ENCODE assay signal across 8 mouse cellular contexts in genomic region chr6:38297580-38298245, GRCm38 (mm10). TPM values are rescaled to one million over a fixed set of nuclear protein-coding genes. Genes with fewer than 3 reads are reported as not detected.
DNase-seq lines count a peak whose midpoint lies in the region; ATAC-seq and TF ChIP-seq lines count a peak whose summit lies in the region.

No protein-coding gene starts in this region.

- DNase-seq in lung, embryonic 14.5 days, result no peak
- DNase-seq in lung, postnatal 4 days, result no peak
- peak; percentile 47 for DNase-seq in limb, embryonic 10.5 days (ENCODE audit: low spot score)
- DNase-seq in adrenal gland, adult 2 months, result no peak
- no peak for DNase-seq in right cerebral cortex, postnatal 25 days
- no peak for DNase-seq in right cerebral cortex, postnatal 36 days (ENCODE audit: low spot score in 2 of 2)

- H3K4me3 ChIP-seq in lung, embryonic 14.5 days (ENCODE audit: low read depth, low read length), result peak overlapping the region; percentile 92
- H3K4me3 ChIP-seq in embryonic facial prominence, embryonic 15.5 days (replicated peaks), result peak overlapping the region; percentile 62
- peak overlapping the region; percentile 82 for H3K4me3 ChIP-seq in limb, embryonic 10.5 days
- peak overlapping the region; percentile 73 for H3K4me3 ChIP-seq in neural tube, embryonic 15.5 days (replicated peaks)

- no peak for TF ChIP-seq CTCF in lung, embryonic 14.5 days (IDR thresholded peaks at IDR 0.05; ENCODE audit: low read depth)

- 0 out of 2 replicates have a peak, but pooled peaks cover 4% of the 10 kb centered on the region for H3K4me1 ChIP-seq in lung, embryonic 14.5 days (ENCODE audit: insufficient read depth)
- H3K4me1 ChIP-seq in embryonic facial prominence, embryonic 15.5 days, result peaks cover 8% of the 10 kb centered on the region
- H3K4me1 ChIP-seq in limb, embryonic 10.5 days, result peaks cover 24% of the 10 kb centered on the region
- peaks cover 13% of the 10 kb centered on the region for H3K4me1 ChIP-seq in neural tube, embryonic 15.5 days

- peak overlapping the region; percentile 96 for H3K9ac ChIP-seq in lung, embryonic 14.5 days
- peak overlapping the region; percentile 79; the same call in 1 of the 2 replicates for H3K9ac ChIP-seq in embryonic facial prominence, embryonic 15.5 days
- H3K9ac ChIP-seq in neural tube, embryonic 15.5 days (replicated peaks), result peak overlapping the region; percentile 90

- H3K27me3 ChIP-seq in lung, embryonic 14.5 days (ENCODE audit: insufficient read depth, low read length), result no peaks in the 10 kb centered on the region
- H3K27me3 ChIP-seq in embryonic facial prominence, embryonic 15.5 days, result no peaks in the 10 kb centered on the region
- no peaks in the 10 kb centered on the region for H3K27me3 ChIP-seq in limb, embryonic 10.5 days (ENCODE audit: low read depth, poor library complexity, severe bottlenecking)
- H3K27me3 ChIP-seq in neural tube, embryonic 15.5 days (replicated peaks), result no peaks in the 10 kb centered on the region

- peaks cover 42% of the 10 kb centered on the region for H3K36me3 ChIP-seq in lung, embryonic 14.5 days (ENCODE audit: insufficient read depth)
- peaks cover 29% of the 10 kb centered on the region for H3K36me3 ChIP-seq in embryonic facial prominence, embryonic 15.5 days
- H3K36me3 ChIP-seq in limb, embryonic 10.5 days, result peaks cover 43% of the 10 kb centered on the region
- peaks cover 23% of the 10 kb centered on the region for H3K36me3 ChIP-seq in neural tube, embryonic 15.5 days

- peak overlapping the region; percentile 99 for H3K27ac ChIP-seq in lung, embryonic 14.5 days (ENCODE audit: low read depth)
- H3K27ac ChIP-seq in embryonic facial prominence, embryonic 15.5 days (replicated peaks), result peak overlapping the region; percentile 92
- H3K27ac ChIP-seq in limb, embryonic 10.5 days, result peak overlapping the region; percentile 99
- H3K27ac ChIP-seq in neural tube, embryonic 15.5 days (replicated peaks), result peak overlapping the region; percentile 95

- H3K4me2 ChIP-seq in lung, embryonic 14.5 days, result peak overlapping the region; percentile 83
- peak overlapping the region; percentile 66 for H3K4me2 ChIP-seq in embryonic facial prominence, embryonic 15.5 days (replicated peaks)
- peak overlapping the region; percentile 73 for H3K4me2 ChIP-seq in neural tube, embryonic 15.5 days

- no peaks in the 10 kb centered on the region for H3K9me3 ChIP-seq in lung, embryonic 14.5 days (ENCODE audit: low read depth, low read length)
- H3K9me3 ChIP-seq in embryonic facial prominence, embryonic 15.5 days (replicated peaks), result no peaks in the 10 kb centered on the region
- no peaks in the 10 kb centered on the region for H3K9me3 ChIP-seq in limb, embryonic 10.5 days (replicated peaks)
- no peaks in the 10 kb centered on the region for H3K9me3 ChIP-seq in neural tube, embryonic 15.5 days (replicated peaks)

- no peak for ATAC-seq in lung, embryonic 14.5 days (ENCODE audit: insufficient read depth)
- ATAC-seq in embryonic facial prominence, embryonic 15.5 days (ENCODE audit: insufficient number of reproducible peaks, low FRiP score, low TSS enrichment, low read depth), result no peak
- no peak for ATAC-seq in neural tube, embryonic 15.5 days (ENCODE audit: low FRiP score)

- WGBS in lung, embryonic 14.5 days, result 23% methylated on average over 12 of the region's 12 CpGs
- 31% methylated on average over 12 of the region's 12 CpGs for WGBS in embryonic facial prominence, embryonic 15.5 days
- WGBS in limb, embryonic 10.5 days, result 47% methylated on average over 12 of the region's 12 CpGs
- 36% methylated on average over 12 of the region's 12 CpGs for WGBS in neural tube, embryonic 15.5 days

RNA-seq across cellular contexts. Expression of gene Zc3hav1l, which starts 1.3 kb away (rescaled TPM):
- 14.2 and 14.4 TPM in 2 replicates for polyA plus RNA-seq in lung, embryonic 14.5 days (2014; fragmentation: Nextera tagmentation; extraction: Ambion mirVana)
- polyA plus RNA-seq in embryonic facial prominence, embryonic 15.5 days (2015; fragmentation: Nextera tagmentation; extraction: Ambion mirVana), result 9.0 and 10.4 TPM in 2 replicates
- 14.7 and 18.2 TPM in 2 replicates for polyA plus RNA-seq in limb, embryonic 10.5 days (2016; fragmentation: Nextera tagmentation; extraction: Ambion mirVana)
- 6.1 and 7.1 TPM in 2 replicates for polyA plus RNA-seq in neural tube, embryonic 15.5 days (2015; fragmentation: Nextera tagmentation; extraction: Ambion mirVana)
- 1 to 10 TPM; 2.2 to 3.1 TPM for total RNA-seq in adrenal gland, adult 2 months (2021)
- polyA plus RNA-seq in adrenal gland, adult 2 months (2012; rRNA removed), result 2.4 and 3.2 TPM in 2 replicates

RNA-seq across cellular contexts. Expression of gene D630045J12Rik, which starts 43.9 kb away (rescaled TPM):
- 5.9 and 6.2 TPM in 2 replicates for polyA plus RNA-seq in lung, embryonic 14.5 days (2014; fragmentation: Nextera tagmentation; extraction: Ambion mirVana)
- polyA plus RNA-seq in embryonic facial prominence, embryonic 15.5 days (2015; fragmentation: Nextera tagmentation; extraction: Ambion mirVana), result 5.1 and 6.2 TPM in 2 replicates
- 8.2 and 8.5 TPM in 2 replicates for polyA plus RNA-seq in limb, embryonic 10.5 days (2016; fragmentation: Nextera tagmentation; extraction: Ambion mirVana)
- 11.3 and 12.6 TPM in 2 replicates for polyA plus RNA-seq in neural tube, embryonic 15.5 days (2015; fragmentation: Nextera tagmentation; extraction: Ambion mirVana)
- total RNA-seq in adrenal gland, adult 2 months (2021), result 1 to 10 TPM; 2.9 to 4.5 TPM
- 3.2 and 4.1 TPM in 2 replicates for polyA plus RNA-seq in adrenal gland, adult 2 months (2012; rRNA removed)

RNA-seq across cellular contexts. Expression of gene Zc3hav1, which starts 56.7 kb away (rescaled TPM):
- 4.7 and 5.7 TPM in 2 replicates for polyA plus RNA-seq in lung, embryonic 14.5 days (2014; fragmentation: Nextera tagmentation; extraction: Ambion mirVana)
- polyA plus RNA-seq in embryonic facial prominence, embryonic 15.5 days (2015; fragmentation: Nextera tagmentation; extraction: Ambion mirVana), result 6.6 and 8.4 TPM in 2 replicates
- polyA plus RNA-seq in limb, embryonic 10.5 days (2016; fragmentation: Nextera tagmentation; extraction: Ambion mirVana), result 1.5 and 2.0 TPM in 2 replicates
- 1.4 and 5.8 TPM in 2 replicates for polyA plus RNA-seq in neural tube, embryonic 15.5 days (2015; fragmentation: Nextera tagmentation; extraction: Ambion mirVana)
- 10 to 100 TPM; 48.8 to 67.8 TPM for total RNA-seq in adrenal gland, adult 2 months (2021)
- polyA plus RNA-seq in adrenal gland, adult 2 months (2012; rRNA removed), result 26.2 and 32.0 TPM in 2 replicates
